Mouse (Mus musculus) small intestine, adult 2 months (tissue): ENCODE results near the gene Fgr. TPM values are rescaled to one million over a fixed set of nuclear protein-coding genes. Genes with fewer than 3 reads are reported as not detected.

ENCODE experiments used
- H3K27ac ChIP-seq: fragments of 200-500 bp; 2 replicates; pipeline ENCODE4 v1.5.1; 2012; ENCODE audit warnings: low read depth, low read length, control low read depth, inconsistent platforms; ENCODE audit not compliant: insufficient read depth
- H3K27me3 ChIP-seq: fragments of 200-500 bp; 2 replicates; pipeline ENCODE4 v1.6.1; 2012; ENCODE audit warnings: mild to moderate bottlenecking, moderate library complexity, low read length, inconsistent platforms; ENCODE audit not compliant: control insufficient read depth, insufficient read depth
- H3K36me3 ChIP-seq: fragments of 200-500 bp; 2 replicates; pipeline ENCODE4 v1.6.1; 2012; ENCODE audit warnings: mild to moderate bottlenecking, low read length, control low read depth, inconsistent platforms; ENCODE audit not compliant: control insufficient read depth, insufficient read depth
- H3K4me1 ChIP-seq: fragments of 200-500 bp; 2 replicates; pipeline ENCODE4 v1.6.1; 2012; ENCODE audit warnings: low read length, inconsistent platforms, mixed read lengths; ENCODE audit not compliant: control insufficient read depth, insufficient read depth, insufficient read length
- H3K4me3 ChIP-seq: fragments of 200-500 bp; 2 replicates; pipeline ENCODE4 v1.5.1; 2012; ENCODE audit warnings: low read depth, mild to moderate bottlenecking, control low read depth, inconsistent platforms, low read length, moderate library complexity
- CTCF ChIP-seq: fragments of 200-500 bp; IDR thresholded peaks from 2 replicates; pipeline ENCODE4 v1.5.1; 2012; ENCODE audit warnings: low read depth, mild to moderate bottlenecking, control low read depth, inconsistent platforms, low read length, moderate library complexity, mixed read lengths; ENCODE audit not compliant: insufficient replicate concordance, insufficient read length; ENCODE audit errors: extremely low read depth
- POLR2A ChIP-seq: fragments of 200-500 bp; IDR thresholded peaks from 2 replicates; pipeline ENCODE4 v1.6.1; 2012; ENCODE audit warnings: low read depth, mild to moderate bottlenecking, control low read depth, inconsistent platforms, low read length, moderate library complexity
- WGBS: fragments of 180-500 bp; shearing (Covaris S2); methylation state at CpG from one replicate; pipeline ENCODE4 v1.1.7; 2018; 5-methylcytosine and 5-hydroxymethylcytosine counted together
- polyA plus RNA-seq: library from polyadenylated mRNA; depleted of rRNA; stranded (reverse); fragments of >200 nt; gene quantifications from 2 replicates; pipeline ENCODE4 v1.2.3, GENCODE M21; 2012; rRNA removed

Fgr gene
- polyA plus RNA-seq, 1 experiment, result 3.8 TPM

- H3K27me3 ChIP-seq, result no peaks in the 10 kb centered on the region
- no peak overlapping the region for H3K27ac ChIP-seq
- H3K4me3 ChIP-seq, result no peak overlapping the region
- no peaks in the 10 kb centered on the region for H3K36me3 ChIP-seq
- peaks cover 46% of the 10 kb centered on the region for H3K4me1 ChIP-seq
- TF ChIP-seq POLR2A, result no peak
- no peak for TF ChIP-seq CTCF
- 83% methylated on average over 14 of the region's 14 CpGs for WGBS
Measured at GRCm38 (mm10) chr4:133051550-133051865, 77.6 kb downstream of the Fgr start.

Other genes starting within 250 kb of the Fgr start
- gene Xkr8, start 241.5 kb upstream of the Fgr start, polyA plus RNA-seq, result 3.2 and 6.0 TPM in 2 replicates
- gene Smpdl3b, start 216.8 kb upstream of the Fgr start, polyA plus RNA-seq, result 126 and 144 TPM in 2 replicates
- 4.8 and 8.7 TPM in 2 replicates for gene Rpa2, start 205.8 kb upstream of the Fgr start, polyA plus RNA-seq
- gene Themis2, start 177.7 kb upstream of the Fgr start, polyA plus RNA-seq, result 4.0 and 4.9 TPM in 2 replicates
- gene Ppp1r8, start 130.9 kb upstream of the Fgr start, polyA plus RNA-seq, result 8.0 and 15.6 TPM in 2 replicates
- 8.6 and 18.9 TPM in 2 replicates for gene Stx12, start 89.6 kb upstream of the Fgr start, polyA plus RNA-seq
- 3.4 and 10.7 TPM in 2 replicates for gene Fam76a, start 51.5 kb upstream of the Fgr start, polyA plus RNA-seq
- gene Ahdc1, start 37.2 kb downstream of the Fgr start, polyA plus RNA-seq, result 13.8 and 23.7 TPM in 2 replicates
- gene Wasf2, start 156.4 kb downstream of the Fgr start, polyA plus RNA-seq, result 37.6 and 97.6 TPM in 2 replicates
- gene Cd164l2, start 238.0 kb downstream of the Fgr start, polyA plus RNA-seq, result 0.61 and 0.93 TPM in 2 replicates
- 0.17 TPM in 1 of 2 replicates, not detected in the other for gene Gpr3, start 238.4 kb downstream of the Fgr start, polyA plus RNA-seq